ENCODE assay signal across 8 mouse cellular contexts in genomic region chr10:108435616-108436015, GRCm38 (mm10).
A peak's percentile ranks its signal among the peaks of the same experiment; 100 is the strongest.
DNase-seq lines count a peak whose midpoint lies in the region; ATAC-seq and TF ChIP-seq lines count a peak whose summit lies in the region.

No protein-coding gene starts in this region.

- WGBS in forebrain, postnatal 0 days: 21% methylated on average over 5 of the region's 5 CpGs
- WGBS in forebrain, embryonic 12.5 days: 29% methylated on average over 5 of the region's 5 CpGs
- WGBS in hindbrain, embryonic 16.5 days: 35% methylated on average over 5 of the region's 5 CpGs

- DNase-seq in forebrain, postnatal 0 days: peak; percentile 68
- peak; percentile 46 for DNase-seq in lung, postnatal 10 days
- DNase-seq in ovary, postnatal 10 days (ENCODE audit: low spot score): no peak
- no peak for DNase-seq in cerebellum, adult 18-20 months
- no peak for DNase-seq in c-Kit-positive CD71-positive TER-119-positive erythroid progenitor cells, embryonic 14.5 days (ENCODE audit: low spot score)

- H3K27ac ChIP-seq in forebrain, postnatal 0 days (ENCODE audit: low read depth, low read length): no peak overlapping the region
- no peak overlapping the region for H3K27ac ChIP-seq in forebrain, embryonic 12.5 days
- no peak overlapping the region for H3K27ac ChIP-seq in ES-Bruce4 (ENCODE audit: insufficient read depth, low read length)
- no peak overlapping the region for H3K27ac ChIP-seq in hindbrain, embryonic 16.5 days (ENCODE audit: low read depth, low read length)

- no peaks in the 10 kb centered on the region for H3K27me3 ChIP-seq in forebrain, postnatal 0 days (ENCODE audit: insufficient read depth, low read length)
- no peaks in the 10 kb centered on the region for H3K27me3 ChIP-seq in forebrain, embryonic 12.5 days
- no peaks in the 10 kb centered on the region for H3K27me3 ChIP-seq in ES-Bruce4 (ENCODE audit: control insufficient read depth, insufficient read depth, low read length, poor library complexity, severe bottlenecking)
- no peaks in the 10 kb centered on the region for H3K27me3 ChIP-seq in hindbrain, embryonic 16.5 days (replicated peaks; ENCODE audit: control insufficient read depth, insufficient read depth, low read length)

- TF ChIP-seq POLR2A in ES-Bruce4 (IDR thresholded peaks at IDR 0.05; ENCODE audit: insufficient read depth, low read length): no peak

- no peak overlapping the region for H3K4me3 ChIP-seq in forebrain, postnatal 0 days (ENCODE audit: low read depth, low read length)
- no peak overlapping the region for H3K4me3 ChIP-seq in forebrain, embryonic 12.5 days (replicated peaks)
- no peak overlapping the region for H3K4me3 ChIP-seq in ES-Bruce4 (ENCODE audit: low read depth, low read length)
- no peak overlapping the region for H3K4me3 ChIP-seq in hindbrain, embryonic 16.5 days (ENCODE audit: low read length)

- ATAC-seq in forebrain, postnatal 0 days: peak; percentile 89
- ATAC-seq in forebrain, embryonic 12.5 days (ENCODE audit: low FRiP score): no peak
- peak; percentile 74; the same call in 1 of the 2 replicates for ATAC-seq in hindbrain, embryonic 16.5 days

- H3K36me3 ChIP-seq in forebrain, postnatal 0 days (ENCODE audit: insufficient read depth): no peaks in the 10 kb centered on the region
- H3K36me3 ChIP-seq in forebrain, embryonic 12.5 days (replicated peaks): no peaks in the 10 kb centered on the region
- H3K36me3 ChIP-seq in ES-Bruce4 (ENCODE audit: control insufficient read depth, insufficient read depth, low read length, poor library complexity, severe bottlenecking): no peaks in the 10 kb centered on the region
- no peaks in the 10 kb centered on the region for H3K36me3 ChIP-seq in hindbrain, embryonic 16.5 days (ENCODE audit: control insufficient read depth, insufficient read depth, low read length)

- no peak overlapping the region for H3K4me2 ChIP-seq in forebrain, postnatal 0 days (ENCODE audit: low read depth)
- H3K4me2 ChIP-seq in forebrain, embryonic 12.5 days: no peak overlapping the region
- no peak overlapping the region for H3K4me2 ChIP-seq in hindbrain, embryonic 16.5 days (ENCODE audit: low read length)

- peak; percentile 80 for TF ChIP-seq CTCF in forebrain, postnatal 0 days (IDR thresholded peaks at IDR 0.05; ENCODE audit: low read depth)
- peak; percentile 23 for TF ChIP-seq CTCF in ES-Bruce4 (IDR thresholded peaks at IDR 0.05; ENCODE audit: low read depth, low read length)

- TF ChIP-seq EP300 in ES-Bruce4 (IDR thresholded peaks at IDR 0.05; ENCODE audit: insufficient read depth, low read depth, low read length): no peak

- H3K9ac ChIP-seq in forebrain, postnatal 0 days: no peak overlapping the region
- no peak overlapping the region for H3K9ac ChIP-seq in forebrain, embryonic 12.5 days
- H3K9ac ChIP-seq in ES-Bruce4 (ENCODE audit: low read depth, poor library complexity, severe bottlenecking): peak overlapping the region; percentile 23; the same call in 1 of the 2 replicates
- H3K9ac ChIP-seq in hindbrain, embryonic 16.5 days (ENCODE audit: low read depth, low read length): no peak overlapping the region

- no peaks in the 10 kb centered on the region for H3K4me1 ChIP-seq in forebrain, postnatal 0 days (ENCODE audit: insufficient read depth)
- peaks cover 15% of the 10 kb centered on the region for H3K4me1 ChIP-seq in forebrain, embryonic 12.5 days
- H3K4me1 ChIP-seq in ES-Bruce4 (ENCODE audit: control insufficient read depth, insufficient read depth, low read length): no peaks in the 10 kb centered on the region
- no peaks in the 10 kb centered on the region for H3K4me1 ChIP-seq in hindbrain, embryonic 16.5 days (ENCODE audit: control insufficient read depth, insufficient read depth, low read depth, low read length)

- H3K9me3 ChIP-seq in forebrain, postnatal 0 days (ENCODE audit: low read length): no peaks in the 10 kb centered on the region
- no peaks in the 10 kb centered on the region for H3K9me3 ChIP-seq in forebrain, embryonic 12.5 days
- no peaks in the 10 kb centered on the region for H3K9me3 ChIP-seq in ES-Bruce4 (replicated peaks; ENCODE audit: control insufficient read depth, insufficient read depth, low read length, poor library complexity, severe bottlenecking)
- no peaks in the 10 kb centered on the region for H3K9me3 ChIP-seq in hindbrain, embryonic 16.5 days (ENCODE audit: control insufficient read depth, low read length)

Comparison
In these comparisons a context has a peak if more than half of its experiments do, and no peak if none do; other contexts are left out.
1. DNase-seq: peak in forebrain, postnatal 0 days (single experiment) and lung, postnatal 10 days (single experiment); none in ovary, postnatal 10 days (single experiment), cerebellum, adult 18-20 months (0 of 2) and c-Kit-positive CD71-positive TER-119-positive erythroid progenitor cells, embryonic 14.5 days (single experiment).